Mouse (Mus musculus): ENCODE results near the gene Tfdp1. TPM values are rescaled to one million over a fixed set of nuclear protein-coding genes. Genes with fewer than 3 reads are reported as not detected.

Gene Tfdp1
- polyA plus RNA-seq, 1 experiment from 2014 or later = 104 TPM

DNA sequence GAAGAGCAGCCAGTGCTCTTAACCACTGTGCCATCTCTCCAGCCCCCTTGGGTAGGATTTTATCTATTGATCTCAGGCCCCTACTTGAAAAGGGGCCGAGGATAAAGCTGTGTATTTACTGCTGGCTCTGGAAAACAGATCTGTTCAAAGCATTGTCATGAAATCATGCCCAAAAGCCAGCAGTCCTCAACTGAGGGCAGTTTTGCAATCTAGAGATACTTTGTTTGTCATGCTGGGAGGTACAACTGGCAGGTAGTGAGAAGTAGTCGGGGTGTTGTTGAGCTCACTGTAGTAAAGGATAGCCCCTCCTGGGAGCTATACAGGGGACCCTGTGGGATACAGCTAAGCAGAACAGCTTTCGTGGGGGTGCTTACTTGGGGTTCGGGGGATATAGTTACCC is 15.3 kb downstream of the Tfdp1 start:
- Histone ChIP-seq H3K4me1 (replicated peaks) (no peaks in the 10 kb centered on the region), H3K27me3 (no peaks in the 10 kb centered on the region), H3K4me3 (no peak overlapping the region), H3K4me2 (no peak overlapping the region), H3K27ac (replicated peaks) (no peak overlapping the region), H3K9me3 (no peaks in the 10 kb centered on the region), H3K36me3 (peaks cover 91% of the 10 kb centered on the region), H3K9ac (no peak overlapping the region)
- no peak for ATAC-seq (ENCODE audit: low read depth)
- WGBS = 82% methylated on average over 4 of the region's 4 CpGs

- Histone ChIP-seq H3K9ac (no peak overlapping the region), H3K9me3 (no peaks in the 10 kb centered on the region), H3K4me3 (no peak overlapping the region), H3K36me3 (peaks cover 91% of the 10 kb centered on the region), H3K27ac (replicated peaks) (no peak overlapping the region), H3K27me3 (no peaks in the 10 kb centered on the region), H3K4me2 (no peak overlapping the region), H3K4me1 (replicated peaks) (no peaks in the 10 kb centered on the region)
- WGBS = 84% methylated on average over 6 of the region's 6 CpGs
- no peak for ATAC-seq (ENCODE audit: low read depth)
Observed at GRCm38 (mm10) chr8:13356221-13356620, 17.7 kb downstream of the Tfdp1 start.

DNA sequence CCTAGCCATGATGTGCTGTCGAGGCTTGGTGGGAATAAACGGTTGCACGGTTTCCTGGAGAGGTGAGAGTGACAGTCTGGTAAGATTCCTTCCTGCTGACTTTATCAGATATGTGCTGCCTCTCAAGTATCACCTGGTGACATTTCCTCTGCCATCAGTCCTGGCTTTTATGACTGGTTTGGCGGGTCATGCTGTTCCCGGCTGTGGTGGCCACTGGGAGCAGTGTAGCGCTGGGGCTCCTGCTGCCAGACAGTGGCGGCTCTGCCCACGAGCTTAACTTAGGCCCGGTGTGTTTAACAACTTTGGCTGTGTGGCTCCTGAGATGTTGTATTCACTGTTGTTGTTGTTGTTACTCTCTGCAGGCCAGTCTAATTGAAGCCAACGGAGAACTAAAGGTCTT is 18.1 kb downstream of the Tfdp1 start:
- H3K4me2 ChIP-seq = no peak overlapping the region
- 82% methylated on average over 10 of the region's 10 CpGs for WGBS
- H3K9me3 ChIP-seq = no peaks in the 10 kb centered on the region
- ATAC-seq (ENCODE audit: low read depth) = no peak
- H3K27me3 ChIP-seq = no peaks in the 10 kb centered on the region
- no peak overlapping the region for H3K9ac ChIP-seq
- peaks cover 91% of the 10 kb centered on the region for H3K36me3 ChIP-seq
- H3K4me1 ChIP-seq (replicated peaks) = no peaks in the 10 kb centered on the region
- H3K4me3 ChIP-seq = no peak overlapping the region
- no peak overlapping the region for H3K27ac ChIP-seq (replicated peaks)

DNA sequence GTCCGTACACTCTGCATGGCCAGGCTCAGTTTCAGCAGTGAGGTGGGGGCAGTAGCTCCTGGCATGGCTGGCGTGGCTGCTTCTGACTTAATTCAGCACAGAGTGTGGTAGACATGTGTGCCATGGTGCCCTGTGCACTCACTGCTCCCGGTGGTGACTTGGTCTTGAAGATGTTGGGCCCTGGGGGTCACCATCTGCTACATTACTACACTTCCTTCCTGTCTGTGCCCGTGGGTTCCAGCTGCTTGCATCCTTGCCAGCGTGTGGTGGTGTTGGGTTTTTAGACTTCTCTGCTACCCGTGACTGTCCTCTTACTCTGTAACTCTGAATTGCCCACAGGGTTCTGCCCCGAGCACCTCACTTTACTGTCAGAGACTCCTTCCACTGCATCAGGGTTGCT is 21.7 kb downstream of the Tfdp1 start:
- Histone ChIP-seq H3K36me3 (peaks cover 87% of the 10 kb centered on the region), H3K9me3 (no peaks in the 10 kb centered on the region), H3K27ac (replicated peaks) (no peak overlapping the region), H3K9ac (no peak overlapping the region), H3K4me1 (replicated peaks) (no peaks in the 10 kb centered on the region), H3K4me2 (no peak overlapping the region), H3K4me3 (no peak overlapping the region), H3K27me3 (no peaks in the 10 kb centered on the region)
- 86% methylated on average over 7 of the region's 7 CpGs for WGBS
- ATAC-seq (ENCODE audit: low read depth) = no peak

GRCm38 (mm10) chr8:13361865-13362264 is 23.3 kb downstream of the Tfdp1 start:
- Histone ChIP-seq H3K9ac (no peak overlapping the region), H3K4me3 (no peak overlapping the region), H3K9me3 (no peaks in the 10 kb centered on the region), H3K36me3 (peaks cover 89% of the 10 kb centered on the region), H3K27me3 (no peaks in the 10 kb centered on the region), H3K4me1 (replicated peaks) (no peaks in the 10 kb centered on the region), H3K4me2 (no peak overlapping the region), H3K27ac (replicated peaks) (no peak overlapping the region)
- 94% methylated on average over 6 of the region's 6 CpGs for WGBS
- no peak for ATAC-seq (ENCODE audit: low read depth)

DNA sequence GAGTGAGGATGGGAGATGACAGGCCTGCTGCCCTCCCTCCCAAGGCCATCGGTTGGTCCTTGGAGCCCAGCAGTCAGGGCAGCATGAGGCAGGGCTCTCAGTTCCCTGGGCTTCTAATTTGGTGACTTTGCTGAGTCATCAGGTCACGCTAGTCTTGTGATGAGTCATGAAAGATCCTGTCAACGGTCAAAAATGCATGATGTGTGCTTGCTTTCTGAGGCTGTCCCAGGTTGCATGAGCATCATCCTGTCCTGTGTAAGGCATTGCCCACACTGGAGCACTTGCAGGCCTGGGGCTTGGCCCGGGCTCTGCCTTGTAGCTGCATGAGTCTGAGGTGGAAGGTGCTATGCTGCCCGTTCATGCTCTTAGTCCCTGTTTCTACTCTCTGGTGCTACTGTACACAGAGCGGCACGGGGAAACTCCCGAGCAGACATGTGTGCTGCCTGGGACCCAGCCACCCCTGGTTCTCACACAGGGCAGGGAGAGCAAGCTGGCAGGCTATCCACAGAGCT is 34.7 kb downstream of the Tfdp1 start:
- Histone ChIP-seq H3K4me2 (no peak overlapping the region), H3K9me3 (no peaks in the 10 kb centered on the region), H3K36me3 (peaks cover 85% of the 10 kb centered on the region), H3K4me1 (replicated peaks) (no peaks in the 10 kb centered on the region), H3K27ac (replicated peaks) (no peak overlapping the region), H3K27me3 (no peaks in the 10 kb centered on the region), H3K9ac (no peak overlapping the region), H3K4me3 (no peak overlapping the region)
- ATAC-seq (ENCODE audit: low read depth) = no peak
- 89% methylated on average over 8 of the region's 8 CpGs for WGBS

GRCm38 (mm10) chr8:13381630-13382029 is 43.1 kb downstream of the Tfdp1 start:
- Histone ChIP-seq H3K9ac (no peak overlapping the region), H3K4me2 (no peak overlapping the region), H3K9me3 (no peaks in the 10 kb centered on the region), H3K4me3 (no peak overlapping the region), H3K27ac (replicated peaks) (no peak overlapping the region), H3K4me1 (replicated peaks) (no peaks in the 10 kb centered on the region), H3K27me3 (no peaks in the 10 kb centered on the region), H3K36me3 (peaks cover 28% of the 10 kb centered on the region)
- no peak for ATAC-seq (ENCODE audit: low read depth)
- WGBS = 87% methylated on average over 7 of the region's 7 CpGs

- Histone ChIP-seq H3K36me3 (peaks cover 25% of the 10 kb centered on the region), H3K9me3 (no peaks in the 10 kb centered on the region), H3K4me1 (replicated peaks) (no peaks in the 10 kb centered on the region), H3K27me3 (no peaks in the 10 kb centered on the region), H3K9ac (no peak overlapping the region), H3K4me2 (no peak overlapping the region), H3K4me3 (no peak overlapping the region), H3K27ac (replicated peaks) (no peak overlapping the region)
- no peak for ATAC-seq (ENCODE audit: low read depth)
- 89% methylated on average over 3 of the region's 3 CpGs for WGBS
Observed at GRCm38 (mm10) chr8:13382536-13382935, 44.0 kb downstream of the Tfdp1 start.

GRCm38 (mm10) chr8:13382999-13383398 is 44.4 kb downstream of the Tfdp1 start:
- no peaks in the 10 kb centered on the region for H3K27me3 ChIP-seq
- 94% methylated on average over 4 of the region's 4 CpGs for WGBS
- H3K27ac ChIP-seq (replicated peaks) = no peak overlapping the region
- ATAC-seq (ENCODE audit: low read depth) = no peak
- no peaks in the 10 kb centered on the region for H3K9me3 ChIP-seq
- H3K9ac ChIP-seq = no peak overlapping the region
- no peak overlapping the region for H3K4me3 ChIP-seq
- peaks cover 23% of the 10 kb centered on the region for H3K36me3 ChIP-seq
- no peaks in the 10 kb centered on the region for H3K4me1 ChIP-seq (replicated peaks)
- H3K4me2 ChIP-seq = no peak overlapping the region

DNA sequence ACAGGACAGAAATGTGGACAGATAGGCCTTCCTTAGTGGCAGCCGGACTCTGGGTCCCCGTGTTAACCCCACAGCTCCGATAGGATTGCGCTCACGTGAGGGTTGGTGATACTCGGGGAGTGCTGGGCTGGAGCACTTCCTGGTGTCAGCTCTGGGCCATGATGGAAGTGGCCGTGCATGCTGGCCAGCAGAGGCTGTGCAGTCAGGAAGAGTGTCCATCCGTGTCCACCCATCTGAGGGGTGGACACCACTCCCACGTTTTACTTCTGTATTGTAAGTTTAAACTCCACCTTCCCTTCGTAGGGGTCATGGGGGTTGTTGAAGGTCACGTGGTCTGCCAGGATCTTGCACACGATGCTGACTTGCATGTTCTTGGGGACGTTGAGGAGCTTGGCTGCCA is 47.8 kb downstream of the Tfdp1 start:
- H3K4me1 ChIP-seq (replicated peaks) = no peaks in the 10 kb centered on the region
- H3K9ac ChIP-seq = no peak overlapping the region
- ATAC-seq (ENCODE audit: low read depth) = no peak
- no peaks in the 10 kb centered on the region for H3K9me3 ChIP-seq
- WGBS = 81% methylated on average over 13 of the region's 13 CpGs
- H3K27me3 ChIP-seq = no peaks in the 10 kb centered on the region
- H3K4me3 ChIP-seq = no peak overlapping the region
- H3K27ac ChIP-seq (replicated peaks) = no peak overlapping the region
- no peak overlapping the region for H3K4me2 ChIP-seq
- H3K36me3 ChIP-seq = no peaks in the 10 kb centered on the region

DNA sequence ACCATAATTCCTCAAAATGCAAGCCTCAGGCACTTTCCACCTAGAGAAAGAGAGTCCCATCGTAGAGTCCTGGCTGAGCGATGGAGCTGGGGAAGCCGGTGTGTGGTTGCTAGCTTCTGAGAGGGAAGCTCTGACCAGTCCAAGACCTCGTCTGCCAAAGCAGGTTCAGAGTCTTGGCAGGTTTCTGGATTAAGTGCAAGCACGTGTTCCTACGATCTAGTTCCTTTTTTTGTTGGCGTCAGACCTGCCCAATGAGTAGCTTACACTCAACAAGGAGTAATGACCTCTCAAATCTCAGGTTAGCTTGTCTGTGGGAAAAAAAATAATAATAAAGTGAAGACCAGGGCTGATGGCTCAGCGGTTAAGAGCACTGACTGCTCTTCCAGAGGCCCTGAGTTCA is 49.2 kb downstream of the Tfdp1 start:
- no peaks in the 10 kb centered on the region for H3K4me1 ChIP-seq (replicated peaks)
- no peak overlapping the region for H3K4me2 ChIP-seq
- H3K9ac ChIP-seq = no peak overlapping the region
- H3K9me3 ChIP-seq = no peaks in the 10 kb centered on the region
- no peak overlapping the region for H3K27ac ChIP-seq (replicated peaks)
- ATAC-seq (ENCODE audit: low read depth) = no peak
- WGBS = 89% methylated on average over 8 of the region's 8 CpGs
- no peak overlapping the region for H3K4me3 ChIP-seq
- no peaks in the 10 kb centered on the region for H3K36me3 ChIP-seq
- H3K27me3 ChIP-seq = no peaks in the 10 kb centered on the region

DNA sequence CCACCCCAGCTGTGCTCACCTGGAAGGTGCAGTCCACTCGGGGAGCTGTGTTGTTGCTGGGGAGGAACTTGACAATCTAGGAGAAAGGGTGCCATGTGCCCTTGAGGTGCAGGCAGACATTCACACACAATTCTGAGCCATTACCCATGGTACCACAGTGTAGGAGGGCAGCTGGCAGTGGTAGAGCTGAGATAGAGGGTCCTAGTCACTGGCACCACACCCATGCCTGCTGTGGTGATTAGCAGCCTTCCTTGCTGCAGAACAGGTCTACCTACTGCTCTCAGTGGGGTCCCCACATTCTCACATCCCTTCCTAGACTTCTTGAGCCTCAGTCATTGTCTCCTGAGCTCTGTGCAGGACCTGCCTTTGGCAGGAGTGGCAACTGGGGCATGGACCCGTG is 50.2 kb downstream of the Tfdp1 start:
- no peak overlapping the region for H3K9ac ChIP-seq
- ATAC-seq (ENCODE audit: low read depth) = no peak
- H3K4me3 ChIP-seq = no peak overlapping the region
- H3K4me1 ChIP-seq (replicated peaks) = no peaks in the 10 kb centered on the region
- WGBS = 86% methylated on average over 2 of the region's 2 CpGs
- H3K27me3 ChIP-seq = no peaks in the 10 kb centered on the region
- H3K4me2 ChIP-seq = no peak overlapping the region
- H3K36me3 ChIP-seq = no peaks in the 10 kb centered on the region
- H3K9me3 ChIP-seq = no peaks in the 10 kb centered on the region
- no peak overlapping the region for H3K27ac ChIP-seq (replicated peaks)

DNA sequence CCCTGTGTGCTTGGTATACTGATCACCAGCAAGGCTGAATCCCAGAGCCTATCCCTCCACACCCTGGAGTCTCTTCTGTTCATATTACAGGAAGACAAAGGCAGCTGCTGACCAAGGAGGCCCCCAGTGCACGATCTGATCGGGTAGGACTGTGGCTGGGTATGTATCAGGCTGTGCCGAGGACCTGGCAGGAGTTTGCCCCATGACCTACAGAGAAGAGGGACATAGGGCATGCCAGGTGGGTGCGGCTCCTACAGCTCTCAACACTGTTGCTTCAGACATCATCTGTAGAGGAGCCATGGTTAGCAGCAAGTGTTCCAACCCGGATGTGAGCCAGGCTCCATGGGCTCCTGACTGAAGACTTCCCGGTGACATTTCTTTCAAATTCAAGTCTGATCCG is 55.3 kb downstream of the Tfdp1 start:
- H3K9ac ChIP-seq = no peak overlapping the region
- H3K4me3 ChIP-seq = no peak overlapping the region
- no peak overlapping the region for H3K27ac ChIP-seq (replicated peaks)
- H3K4me1 ChIP-seq (replicated peaks) = no peaks in the 10 kb centered on the region
- H3K4me2 ChIP-seq = no peak overlapping the region
- ATAC-seq (ENCODE audit: low read depth) = no peak
- H3K27me3 ChIP-seq = no peaks in the 10 kb centered on the region
- H3K9me3 ChIP-seq = no peaks in the 10 kb centered on the region
- H3K36me3 ChIP-seq = no peaks in the 10 kb centered on the region
- WGBS = 89% methylated on average over 7 of the region's 7 CpGs

Measured in neural tube, embryonic 13.5 days (tissue).